Mouse (Mus musculus): ENCODE data around the gene Agpat1.

Agpat1 gene

DNA sequence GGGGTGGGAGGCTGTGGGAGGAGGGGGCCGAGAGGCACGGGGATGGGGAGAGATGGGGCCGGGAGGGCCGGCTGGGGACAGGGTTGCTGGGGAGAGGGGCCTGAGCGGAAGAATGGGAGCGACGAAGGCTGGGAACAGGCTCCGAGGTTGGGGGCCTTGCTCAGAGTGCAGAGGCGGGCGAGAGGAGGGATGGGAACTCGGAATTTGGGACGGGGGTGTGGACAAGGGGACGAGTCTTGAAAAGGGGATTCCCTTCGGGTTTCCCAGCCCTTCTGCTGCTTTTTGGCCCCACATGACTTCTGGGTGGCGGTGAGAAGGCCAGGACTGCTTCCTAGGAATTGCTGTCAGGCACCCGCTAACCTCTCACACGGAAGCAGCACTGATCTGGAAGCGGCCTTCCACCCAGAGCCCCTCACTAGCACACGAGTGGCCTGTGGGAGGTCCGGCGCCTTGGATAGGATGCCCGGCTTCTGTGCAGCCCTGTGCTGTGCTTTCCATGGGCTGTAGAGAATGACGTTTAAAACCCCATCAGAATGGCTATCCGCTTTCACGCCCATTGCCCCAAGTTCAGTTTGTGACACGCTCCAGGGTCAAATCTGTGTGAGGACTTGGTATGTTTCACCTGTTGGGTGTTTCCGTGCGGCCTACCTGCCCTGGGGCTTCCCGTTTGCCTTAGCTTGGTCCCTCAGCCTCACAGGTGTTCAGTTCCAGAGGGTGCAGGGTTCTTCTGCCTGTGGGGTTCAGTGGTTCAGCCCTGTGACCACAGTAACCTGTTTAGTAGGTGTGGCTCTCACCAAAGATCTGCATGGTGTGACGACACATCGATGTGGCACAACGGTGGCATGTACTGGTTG, 2.4 kb downstream of the Agpat1 start:
- DNase-seq (ENCODE audit: low read depth), result peak; percentile 26

DNA sequence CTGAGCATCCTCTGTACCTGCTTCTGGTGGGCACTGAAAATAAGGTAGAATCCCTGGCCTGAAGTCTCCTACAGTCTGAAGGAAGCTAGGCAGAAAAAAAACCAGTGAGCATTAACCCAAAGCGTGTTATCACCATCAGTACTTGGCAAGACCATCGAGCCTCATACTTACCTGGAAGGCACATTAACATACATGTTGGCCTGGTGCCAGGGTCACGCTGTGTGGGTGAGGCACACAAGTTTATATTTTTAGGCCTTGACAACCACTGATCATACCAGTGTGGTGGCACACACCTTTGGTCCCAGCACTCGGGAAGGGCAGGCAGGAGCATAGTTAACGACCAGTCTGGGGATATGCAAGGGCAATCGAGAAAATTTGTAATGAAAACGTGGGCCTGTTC, 3.9 kb downstream of the Agpat1 start:
- DNase-seq (ENCODE audit: low read depth), result no peak

DNA sequence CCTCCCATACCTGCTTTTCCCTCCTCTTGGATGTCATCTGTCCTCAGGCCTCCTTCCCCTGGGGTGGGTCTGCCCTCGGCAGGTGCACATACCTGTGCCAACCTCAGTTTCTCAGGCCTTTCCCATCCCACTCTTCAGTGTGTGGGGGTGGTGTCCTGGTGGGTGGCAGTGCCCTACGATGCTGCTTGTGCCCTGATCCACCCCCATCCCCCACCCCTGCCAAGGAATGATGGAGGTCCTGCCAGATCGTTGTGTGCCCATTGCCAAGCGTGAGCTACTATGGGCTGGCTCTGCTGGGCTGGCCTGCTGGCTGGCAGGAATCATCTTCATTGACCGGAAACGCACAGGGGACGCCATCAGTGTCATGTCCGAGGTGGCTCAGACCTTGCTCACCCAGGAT, 7.0 kb downstream of the Agpat1 start:
- DNase-seq (ENCODE audit: low read depth), result no peak

DNA sequence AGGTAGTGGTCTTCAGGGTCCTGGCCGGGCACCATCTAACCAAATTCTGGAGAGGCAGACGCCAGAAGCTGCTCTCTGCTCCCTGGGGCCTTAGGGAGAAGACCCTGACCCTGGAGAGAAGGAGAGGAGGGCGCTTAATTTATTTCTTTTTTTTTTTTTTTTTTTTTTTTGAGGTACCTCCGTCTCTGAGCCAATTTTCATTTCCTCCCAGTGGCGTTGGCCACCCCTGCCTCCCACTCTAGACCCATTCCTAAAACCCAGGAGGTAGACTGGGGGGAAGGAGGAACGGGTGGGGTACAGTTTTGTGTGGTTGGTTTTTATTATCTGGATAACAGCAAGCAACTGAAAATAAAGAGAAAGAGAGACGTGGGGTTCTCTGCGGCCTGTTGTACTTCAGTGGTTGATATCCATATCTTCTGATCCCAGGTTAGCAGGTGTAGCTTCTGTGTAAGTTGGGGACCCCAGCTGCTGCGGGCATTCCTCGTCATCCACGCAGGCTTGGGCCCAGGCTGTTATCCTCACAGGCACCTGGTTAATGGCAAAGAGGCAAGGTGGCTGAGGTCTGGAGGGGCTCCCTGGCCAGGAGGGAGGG, 9.1 kb downstream of the Agpat1 start:
- no peak for DNase-seq (ENCODE audit: low read depth)

DNA sequence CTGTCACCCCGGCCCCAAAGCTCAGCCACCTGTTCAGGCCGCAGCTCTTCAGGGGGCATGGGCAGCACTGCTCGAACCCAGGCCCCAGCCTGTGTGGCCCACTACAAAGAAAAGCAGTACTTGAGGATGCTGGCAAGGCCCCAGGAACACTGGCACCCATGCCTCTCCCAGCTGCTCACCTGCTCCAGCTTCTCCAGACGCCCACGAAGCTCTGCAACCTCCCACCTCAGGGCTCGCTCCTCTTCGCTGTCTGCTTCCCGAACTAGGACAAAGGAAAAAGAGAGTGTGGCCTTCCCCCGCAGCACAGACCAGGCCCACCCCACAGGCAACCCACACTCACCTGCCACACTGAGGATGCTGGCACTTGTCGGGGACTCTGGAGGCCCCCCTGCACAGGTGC, 9.8 kb downstream of the Agpat1 start:
- DNase-seq (ENCODE audit: low read depth), result no peak

DNA sequence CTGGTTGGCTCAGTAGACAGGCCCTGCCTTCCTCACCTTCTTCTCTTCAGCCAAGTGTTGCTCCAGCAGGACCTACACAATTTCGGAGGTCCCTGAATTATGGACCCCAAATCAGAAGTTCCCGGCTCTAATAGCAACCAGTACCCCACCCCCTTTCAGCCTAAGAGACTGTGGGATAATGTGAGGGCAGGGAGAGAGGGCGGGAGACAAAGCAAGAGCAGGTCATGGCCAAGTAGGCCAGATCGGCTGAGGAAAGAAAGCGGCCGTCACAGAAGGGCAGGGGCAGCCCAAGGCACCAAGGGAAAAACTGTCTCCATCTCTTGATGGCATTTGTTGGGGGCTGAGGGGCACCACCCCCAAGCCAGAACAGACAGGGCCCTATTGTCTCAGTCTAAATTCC, 11.8 kb downstream of the Agpat1 start, which contains the start of gene Egfl8:
Gene Egfl8, minus strand, starts transcription at position 101 of the 400 bp plus-strand sequence.
- no peak for DNase-seq (ENCODE audit: low read depth)

DNA sequence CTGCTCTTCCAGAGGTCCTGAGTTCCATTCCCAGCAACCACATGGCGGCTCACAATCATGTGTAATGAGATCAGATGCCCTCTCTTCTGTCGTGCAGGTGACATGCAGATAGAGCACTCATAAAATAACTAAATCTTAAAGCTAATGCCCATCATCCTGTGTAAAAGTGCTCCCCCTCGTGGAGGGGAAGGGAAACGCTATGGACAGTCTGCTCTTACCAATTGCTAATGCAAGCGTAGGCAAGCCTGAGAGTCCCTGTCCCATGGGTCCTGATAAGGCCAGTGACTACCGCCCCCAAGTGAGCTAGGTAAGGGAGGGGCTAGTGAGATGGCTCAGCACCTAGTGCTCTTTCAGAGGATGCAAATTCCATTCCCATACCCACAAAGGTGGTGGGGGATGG, 14.9 kb downstream of the Agpat1 start:
- peak; percentile 90 for DNase-seq (ENCODE audit: low read depth)

DNA sequence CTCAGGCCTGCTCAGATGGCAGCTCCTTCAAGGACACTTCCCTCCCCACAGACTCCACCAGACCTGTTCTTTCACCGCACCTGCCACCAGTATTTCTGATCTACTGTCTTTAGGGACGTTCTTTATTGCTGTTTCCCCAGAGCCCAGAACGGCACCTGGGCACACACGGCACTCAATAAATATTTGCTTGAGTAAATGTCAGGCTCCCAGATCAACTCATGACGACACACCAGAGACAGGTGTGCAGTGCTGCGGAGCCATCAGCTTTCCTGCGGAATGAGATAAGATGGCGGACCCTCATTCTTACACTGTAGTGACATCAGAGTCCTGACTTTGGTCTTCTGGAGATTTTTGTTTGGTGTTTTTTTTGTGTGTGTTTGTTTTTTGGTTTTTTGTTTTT, 16.9 kb downstream of the Agpat1 start:
- no peak for DNase-seq (ENCODE audit: low read depth)

DNA sequence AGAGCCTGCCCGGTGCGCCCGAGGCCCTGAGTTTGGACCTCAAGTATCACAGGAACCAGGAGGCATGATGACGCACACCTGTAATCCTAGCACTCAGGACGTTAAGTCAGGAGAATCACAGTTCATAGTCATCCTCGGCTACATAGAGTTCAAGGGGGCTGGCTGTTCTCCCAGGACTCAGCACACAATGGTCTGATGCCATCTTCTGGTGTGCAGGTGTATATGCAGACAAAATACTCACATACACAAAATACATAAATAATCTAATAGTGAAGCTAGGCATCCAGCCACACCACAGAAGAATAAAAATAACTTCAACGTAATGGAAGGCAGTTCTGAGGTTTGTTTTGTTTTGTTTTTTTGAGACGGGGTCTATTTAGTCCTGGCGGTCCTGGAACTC, 19.1 kb downstream of the Agpat1 start:
- DNase-seq (ENCODE audit: low read depth), result no peak

DNA sequence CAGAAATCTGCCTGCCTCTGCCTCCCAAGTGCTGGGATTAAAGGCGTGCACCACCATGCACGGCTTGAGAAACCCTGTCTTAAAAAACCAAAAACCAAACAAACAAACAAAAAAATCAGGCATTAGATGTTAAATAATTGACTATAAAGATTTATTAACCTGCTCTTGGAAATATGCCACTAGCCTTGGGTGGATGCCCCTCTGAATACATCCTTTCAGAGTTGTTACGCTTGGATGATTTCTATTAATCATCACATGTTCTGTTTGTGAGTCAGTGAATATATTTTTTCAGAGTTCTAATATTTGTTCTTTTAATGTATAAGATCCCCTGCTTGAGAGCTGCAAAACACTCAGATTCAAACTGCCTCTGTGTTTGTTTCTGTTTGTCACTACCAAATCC, 20.9 kb downstream of the Agpat1 start:
- DNase-seq (ENCODE audit: low read depth), result peak; percentile 34

DNA sequence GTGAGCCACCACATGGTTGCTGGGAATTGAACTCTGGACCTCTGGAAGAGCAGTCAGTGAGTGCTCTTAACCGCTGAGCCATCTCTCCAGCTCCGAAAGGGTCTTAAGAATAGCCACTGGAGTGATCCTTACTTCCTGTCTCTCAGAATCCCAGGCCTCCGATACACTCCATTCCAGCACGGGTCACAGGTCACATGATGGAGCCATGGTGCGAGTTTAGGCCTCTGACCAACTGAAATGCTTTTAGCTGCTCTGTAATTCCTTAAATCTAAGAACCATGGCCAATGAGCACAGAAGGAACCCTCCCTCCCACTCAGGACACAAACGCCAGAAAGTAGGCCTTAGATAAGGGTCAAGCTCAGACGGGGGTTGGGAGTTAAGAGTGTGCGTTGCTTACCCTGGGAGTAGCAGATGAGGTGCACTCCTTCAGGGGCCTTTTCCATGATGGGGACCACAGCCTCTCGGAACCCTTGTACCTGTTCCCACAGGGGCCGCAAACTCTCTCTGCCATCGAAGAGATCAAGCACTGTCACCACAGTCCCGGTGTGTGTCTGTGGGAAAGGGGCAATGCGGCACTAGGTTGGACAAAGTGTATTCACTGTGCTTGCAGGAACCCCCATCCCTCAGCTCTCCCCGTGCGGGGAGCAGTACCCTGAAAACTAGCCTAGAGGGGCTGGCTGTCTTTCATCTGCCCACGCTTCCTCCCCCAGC, 22.2 kb downstream of the Agpat1 start:
- no peak for DNase-seq (ENCODE audit: low read depth)

DNA sequence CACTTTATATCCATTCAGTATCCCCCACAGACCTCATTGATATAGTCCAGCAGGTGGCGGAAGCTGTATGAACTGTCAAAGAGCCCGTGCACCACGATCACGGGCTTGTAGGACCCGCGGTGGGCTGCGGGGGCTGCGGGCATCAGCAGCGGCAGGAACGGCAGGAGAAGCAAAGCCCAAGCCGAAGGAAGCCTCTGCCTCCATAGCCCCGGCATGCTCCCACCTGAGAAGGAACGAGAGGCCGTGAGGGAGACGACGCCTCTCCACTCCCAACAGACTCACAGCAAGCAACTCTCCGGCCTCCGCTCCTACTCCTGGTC, 22.7 kb downstream of the Agpat1 start:
- DNase-seq (ENCODE audit: low read depth), result peak; percentile 80

DNA sequence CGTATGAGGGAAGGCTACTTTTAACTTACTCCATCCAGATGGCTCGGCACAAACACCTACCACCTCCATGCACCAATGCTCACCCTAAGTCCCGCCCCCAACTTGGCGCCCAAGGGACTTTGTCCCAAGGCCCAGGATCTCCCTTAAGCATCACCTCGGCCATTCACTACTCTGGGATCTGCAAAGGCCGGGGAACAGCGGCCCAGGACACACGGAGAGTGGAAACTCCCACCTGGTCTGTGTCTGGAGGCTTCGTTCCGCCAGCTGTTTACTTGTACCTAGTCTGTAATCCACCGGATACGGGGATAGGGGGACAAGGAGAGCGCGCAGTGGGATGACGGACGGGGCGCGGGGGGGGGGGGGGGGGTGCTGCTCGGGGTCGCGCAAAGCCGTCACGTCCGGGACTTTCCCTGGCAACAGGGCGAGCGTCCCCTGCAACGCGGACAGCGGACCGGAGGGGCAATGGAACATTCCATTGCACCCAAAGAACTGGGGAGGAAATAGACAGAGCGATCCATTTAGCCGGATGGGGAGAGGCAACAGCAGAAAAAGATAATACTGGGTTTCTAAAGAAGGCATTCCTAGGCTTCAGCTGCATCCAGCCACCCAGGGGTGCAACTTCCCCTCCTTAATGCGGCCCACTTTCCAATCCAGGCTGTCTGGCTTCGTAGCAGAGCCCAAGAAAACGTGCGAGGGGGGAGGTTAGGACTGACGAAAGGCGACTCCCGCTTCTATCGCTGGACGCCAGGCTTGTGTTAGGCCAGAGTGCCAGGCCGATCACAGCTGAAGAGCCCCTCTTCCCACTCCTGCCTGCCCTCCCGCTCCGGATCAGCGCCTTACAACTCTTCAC, 23.3 kb downstream of the Agpat1 start:
- peak; percentile 96 for DNase-seq (ENCODE audit: low read depth)

DNA sequence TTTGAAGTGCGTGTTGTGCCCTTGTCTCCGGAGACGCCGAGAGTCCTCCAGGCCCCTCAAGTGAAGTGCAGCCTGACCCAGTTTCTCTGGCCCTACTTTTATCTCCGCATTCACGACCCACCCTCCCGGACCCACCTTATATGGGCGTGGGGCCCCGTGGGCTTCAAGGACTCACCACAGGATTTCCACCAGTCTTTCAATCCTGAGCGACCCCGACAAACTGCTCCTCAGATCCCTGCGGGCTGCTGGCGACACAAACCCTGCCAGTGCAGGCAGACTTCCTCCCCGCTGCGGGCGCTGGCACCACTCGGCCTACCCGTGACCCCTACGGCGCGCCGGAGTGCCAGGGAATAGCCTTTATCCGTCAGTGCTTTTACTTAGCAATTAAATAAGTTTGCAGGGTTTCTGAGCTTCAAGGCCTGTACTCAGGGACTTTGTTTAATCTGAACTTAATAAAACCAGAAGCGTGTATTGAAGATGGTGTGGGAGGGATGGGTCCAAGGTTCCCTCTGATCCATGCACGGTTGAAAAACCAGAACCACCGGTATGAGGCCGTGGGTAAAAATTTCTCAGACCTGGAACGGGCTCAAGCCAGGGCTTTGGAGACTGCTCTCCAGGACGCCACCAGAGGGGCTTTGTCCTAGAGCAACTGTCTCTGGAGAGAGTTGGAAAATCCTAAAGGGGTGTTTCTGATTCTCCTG, 24.0 kb downstream of the Agpat1 start, which contains the start of gene Ppt2:
Gene Ppt2, minus strand, starts transcription at position 568 of the 701 bp plus-strand sequence.
- peak; percentile 48 for DNase-seq (ENCODE audit: low read depth)

DNA sequence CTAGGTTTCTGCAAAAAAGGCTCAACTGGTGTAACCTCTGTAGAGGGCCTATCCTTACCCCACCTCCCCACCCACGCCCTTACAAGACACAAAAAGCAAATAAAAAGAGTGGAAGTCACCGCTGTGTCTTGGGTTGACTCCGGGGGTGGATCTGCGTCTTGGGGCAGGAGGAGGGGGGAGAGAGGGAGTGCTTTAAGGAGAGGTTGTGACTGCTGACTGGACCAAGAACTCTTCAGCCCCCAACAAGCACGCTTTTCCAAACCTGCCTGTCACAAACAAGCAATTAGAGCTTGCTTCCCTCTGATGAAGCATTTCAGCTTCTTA, 24.5 kb downstream of the Agpat1 start:
- no peak for DNase-seq (ENCODE audit: low read depth)

DNA sequence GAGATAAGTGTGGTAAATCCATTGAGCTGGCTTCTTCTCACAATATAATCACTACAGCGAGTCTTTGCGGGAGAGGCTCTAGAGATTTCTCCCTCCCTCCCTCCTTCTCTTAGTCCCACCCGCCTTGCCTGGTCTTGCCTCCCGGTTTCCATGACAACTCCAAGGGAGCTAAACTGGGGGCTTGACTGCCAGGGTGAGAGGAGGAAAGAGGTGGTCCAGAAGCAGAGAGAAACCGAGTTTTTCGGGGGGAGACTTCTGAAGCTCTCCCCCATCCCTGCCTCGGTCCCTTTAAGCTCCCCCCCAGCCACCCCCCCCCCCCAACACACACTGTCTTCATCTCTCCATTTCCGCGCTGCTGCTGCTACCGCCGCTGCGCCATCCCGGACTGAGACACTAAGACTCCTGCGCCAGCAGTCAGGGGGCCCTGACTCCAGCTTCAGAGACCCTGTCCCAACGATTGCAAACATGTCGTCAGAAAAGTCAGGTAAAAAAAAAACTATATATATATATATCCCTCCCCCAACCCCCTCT, 25.2 kb downstream of the Agpat1 start, which contains the start of gene Prrt1:
Gene Prrt1, plus strand, starts transcription at position 313 of the 531 bp plus-strand sequence.
- DNase-seq (ENCODE audit: low read depth), result peak; percentile 38

DNA sequence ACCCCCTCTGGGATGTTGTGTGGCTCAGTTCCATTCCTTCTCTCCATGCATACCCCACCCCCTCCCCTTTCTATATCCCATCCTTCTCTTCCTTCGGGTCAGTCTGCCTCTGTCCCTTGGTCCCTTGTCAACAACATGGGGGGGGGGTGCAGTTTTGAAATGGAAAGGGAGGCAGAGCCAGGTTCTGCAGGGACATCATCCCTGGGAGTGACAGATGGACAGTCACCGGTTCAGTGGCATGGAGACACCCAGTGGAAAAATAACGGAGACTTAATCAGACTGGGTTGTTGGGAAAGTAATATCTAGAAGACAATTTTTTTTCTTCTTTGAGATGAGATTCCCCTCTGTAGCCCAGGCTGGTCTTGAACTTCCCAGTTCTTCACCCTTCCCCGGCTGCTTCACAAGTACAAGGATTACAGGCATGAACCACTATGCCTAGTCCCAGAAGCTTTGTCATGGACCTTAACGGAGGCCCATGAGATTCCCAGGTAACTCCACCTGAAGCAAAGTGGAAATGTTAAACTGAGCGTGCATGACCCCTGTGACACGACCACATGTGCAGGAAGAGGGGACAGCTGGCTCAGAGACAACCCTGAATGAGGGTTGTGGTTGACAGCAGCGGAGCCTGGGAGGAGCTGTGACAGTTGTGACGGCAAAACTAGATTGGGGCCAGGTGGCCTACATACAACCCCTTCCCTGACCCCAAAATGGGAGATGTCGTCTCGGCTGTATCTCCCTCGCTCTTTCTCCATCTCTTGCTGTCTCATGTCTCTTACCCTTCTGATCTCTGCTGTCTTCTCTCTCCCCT, 25.9 kb downstream of the Agpat1 start:
- no peak for DNase-seq (ENCODE audit: low read depth)

DNA sequence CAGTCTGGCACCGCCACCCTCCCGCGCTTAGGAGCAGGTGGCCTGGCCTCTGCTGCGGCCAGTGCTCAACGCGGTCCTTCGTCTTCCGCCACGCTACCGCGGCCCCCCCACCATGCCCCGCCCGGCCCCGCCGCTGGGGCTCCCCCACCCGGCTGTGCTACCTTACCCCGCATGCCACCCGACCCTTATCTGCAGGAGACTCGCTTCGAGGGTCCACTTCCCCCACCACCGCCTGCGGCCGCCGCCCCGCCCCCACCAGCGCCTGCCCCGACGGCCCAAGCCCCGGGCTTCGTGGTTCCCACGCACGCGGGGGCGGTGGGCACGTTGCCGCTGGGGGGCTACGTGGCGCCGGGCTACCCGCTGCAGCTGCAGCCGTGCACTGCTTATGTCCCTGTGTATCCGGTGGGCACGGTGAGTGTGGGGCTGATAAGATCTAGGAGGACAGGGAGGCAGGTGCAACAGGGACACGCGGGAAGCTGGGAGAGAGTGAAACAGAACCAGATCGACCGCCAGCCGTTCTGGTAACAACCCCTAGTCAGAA, 26.8 kb downstream of the Agpat1 start:
- no peak for DNase-seq (ENCODE audit: low read depth)

DNA sequence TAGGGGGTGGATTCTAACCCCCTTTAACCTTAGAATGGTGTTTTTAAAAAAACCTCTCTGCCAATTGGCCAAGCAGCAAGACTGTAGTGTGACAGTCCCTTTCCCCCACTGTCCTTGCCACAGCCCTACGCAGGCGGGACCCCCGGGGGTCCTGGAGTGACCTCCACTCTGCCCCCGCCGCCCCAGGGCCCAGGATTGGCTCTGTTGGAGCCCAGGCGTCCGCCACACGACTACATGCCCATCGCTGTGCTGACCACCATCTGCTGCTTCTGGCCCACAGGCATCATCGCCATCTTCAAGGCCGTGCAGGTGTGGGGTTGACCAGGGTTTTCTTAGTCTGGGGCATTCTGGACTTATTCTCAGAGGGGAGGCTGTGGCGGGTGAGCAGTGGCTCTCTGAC, 27.6 kb downstream of the Agpat1 start:
- DNase-seq (ENCODE audit: low read depth), result no peak

DNA sequence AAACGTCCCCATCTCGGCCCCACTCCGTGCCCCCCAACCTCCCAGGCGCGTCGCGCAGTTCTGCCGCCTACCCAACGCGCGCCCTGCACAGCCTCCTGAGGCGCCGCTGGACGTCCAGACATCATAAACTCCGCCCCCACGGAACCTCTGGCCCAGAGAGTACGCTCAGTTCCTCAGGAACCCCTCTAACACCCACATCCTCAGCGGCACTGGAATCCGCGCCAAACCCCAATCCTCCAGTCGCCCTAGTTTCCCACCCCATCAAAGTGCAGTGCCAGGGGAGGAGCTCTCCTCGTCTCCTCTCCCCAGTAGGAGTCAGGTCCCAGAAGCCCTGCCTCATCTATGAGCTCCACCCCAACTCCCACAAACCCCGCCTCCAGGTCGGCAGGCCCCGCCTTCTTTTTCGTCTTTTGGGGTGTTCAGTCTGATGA, 28.2 kb downstream of the Agpat1 start:
- peak; percentile 72 for DNase-seq (ENCODE audit: low read depth)
